Mouse (Mus musculus): ENCODE data around the gene Dusp11.
"Not testable (repeated sequence)": the region's sequence is repeated elsewhere in the genome, so short reads cannot be mapped to it uniquely, and the experiment has no call there.

The Dusp11 gene

DNA sequence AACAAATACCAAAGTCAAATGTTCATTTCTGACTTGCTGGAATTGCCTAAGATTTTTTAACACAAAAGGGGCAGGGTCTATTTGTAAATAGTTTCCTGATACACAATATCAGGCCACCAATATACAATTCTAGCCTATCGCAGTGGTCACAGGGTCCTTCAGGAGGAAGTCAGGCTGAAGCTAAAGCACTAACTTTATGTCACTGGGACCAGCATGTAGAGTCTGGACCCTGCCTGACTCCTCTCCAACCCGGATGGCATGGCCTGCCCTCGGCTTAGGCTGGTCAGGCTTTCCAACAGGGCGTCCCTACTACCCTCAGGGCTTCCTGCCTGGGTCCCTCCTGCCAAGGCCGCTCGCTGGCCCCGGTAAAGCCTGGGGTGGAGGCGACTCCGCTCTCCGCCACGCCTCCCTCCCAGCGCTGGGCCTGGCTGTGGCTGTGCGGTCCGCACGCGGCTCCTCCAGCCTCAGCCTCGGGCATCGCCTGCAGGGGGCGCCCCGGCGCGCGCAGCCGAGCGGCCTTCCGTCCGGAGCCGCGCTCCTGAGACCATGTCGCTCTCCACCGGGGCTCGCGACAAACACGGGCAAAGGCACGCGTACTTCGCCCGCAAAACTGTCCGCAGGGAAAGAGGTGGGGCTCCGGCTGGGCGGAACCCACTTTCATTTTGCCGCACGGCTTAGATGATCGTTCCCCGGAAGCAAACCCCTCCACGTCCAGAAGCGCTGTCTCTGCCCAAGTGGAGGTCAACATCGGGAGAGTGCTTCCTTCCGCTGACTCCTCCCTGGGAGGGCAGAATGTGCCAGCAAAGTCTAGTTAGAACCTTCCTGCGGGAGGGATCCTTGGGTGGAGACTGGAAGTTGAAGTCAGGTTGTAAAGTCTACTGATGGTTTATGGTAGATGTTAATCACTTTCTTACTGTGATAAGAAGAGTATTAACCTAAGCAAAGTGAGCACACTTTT lies 24.7 kb downstream of the Dusp11 start:
- DNase-seq (ENCODE audit: low read depth, low spot score), result peak; percentile 88

DNA sequence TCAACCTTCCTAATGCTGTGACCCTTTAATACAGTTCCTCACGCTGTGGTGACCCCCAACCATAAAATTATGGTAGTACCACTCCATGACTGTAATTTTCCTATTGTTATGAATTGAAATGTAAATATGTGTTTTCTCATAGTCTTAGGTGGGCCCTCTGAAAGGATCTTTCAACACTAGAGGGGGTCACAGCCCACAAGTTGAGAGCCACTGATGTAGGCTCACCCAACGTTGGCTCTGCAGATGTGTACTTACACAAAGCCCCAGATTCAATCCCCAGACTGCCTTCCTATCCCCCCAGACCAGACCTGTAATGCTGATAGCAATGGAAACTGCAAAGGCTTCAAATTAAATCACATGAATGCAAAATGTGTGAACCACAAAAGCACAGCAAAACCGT lies 25.8 kb downstream of the Dusp11 start:
- DNase-seq (ENCODE audit: low read depth, low spot score), result no peak

DNA sequence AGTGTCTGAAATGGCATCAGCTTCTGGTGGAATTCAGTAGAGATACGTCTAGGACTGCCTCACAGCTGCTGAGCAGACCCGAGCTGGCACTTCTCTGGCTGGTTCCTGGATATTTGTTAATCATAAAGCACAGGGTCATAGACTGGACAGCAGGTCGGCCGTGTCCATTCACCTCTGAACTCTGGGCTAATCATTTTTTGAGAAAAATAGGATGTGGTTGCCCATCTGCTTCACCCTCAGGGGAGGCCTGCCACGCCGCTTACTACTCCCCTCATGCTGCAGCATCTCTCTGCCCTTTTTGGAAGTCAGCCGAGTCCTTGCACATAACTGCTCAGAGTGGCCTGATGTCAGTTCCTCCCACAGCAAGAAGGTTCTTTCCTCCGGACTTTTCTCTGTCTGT lies 27.4 kb downstream of the Dusp11 start:
- DNase-seq (ENCODE audit: low read depth, low spot score), result no peak

DNA sequence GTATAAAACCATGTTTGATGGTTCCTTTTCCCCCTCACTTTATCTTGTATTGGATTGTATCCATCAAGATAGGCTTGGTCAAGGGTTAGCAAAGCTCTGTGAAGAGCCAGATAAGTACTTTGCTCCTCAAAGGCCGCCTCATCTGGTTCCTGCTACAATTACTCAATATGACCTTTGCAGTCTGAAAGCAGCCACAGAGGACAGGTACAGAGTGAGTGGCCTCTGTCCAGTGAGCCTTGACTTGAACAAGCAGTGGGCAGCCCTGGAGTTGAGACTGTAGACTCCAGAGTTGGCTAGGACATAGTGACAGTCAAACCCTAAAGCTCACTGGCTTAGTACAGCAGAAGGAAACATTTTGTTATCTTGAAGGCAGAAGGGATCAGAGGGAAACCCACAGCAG lies 32.2 kb downstream of the Dusp11 start:
- no peak for DNase-seq (ENCODE audit: low read depth, low spot score)

DNA sequence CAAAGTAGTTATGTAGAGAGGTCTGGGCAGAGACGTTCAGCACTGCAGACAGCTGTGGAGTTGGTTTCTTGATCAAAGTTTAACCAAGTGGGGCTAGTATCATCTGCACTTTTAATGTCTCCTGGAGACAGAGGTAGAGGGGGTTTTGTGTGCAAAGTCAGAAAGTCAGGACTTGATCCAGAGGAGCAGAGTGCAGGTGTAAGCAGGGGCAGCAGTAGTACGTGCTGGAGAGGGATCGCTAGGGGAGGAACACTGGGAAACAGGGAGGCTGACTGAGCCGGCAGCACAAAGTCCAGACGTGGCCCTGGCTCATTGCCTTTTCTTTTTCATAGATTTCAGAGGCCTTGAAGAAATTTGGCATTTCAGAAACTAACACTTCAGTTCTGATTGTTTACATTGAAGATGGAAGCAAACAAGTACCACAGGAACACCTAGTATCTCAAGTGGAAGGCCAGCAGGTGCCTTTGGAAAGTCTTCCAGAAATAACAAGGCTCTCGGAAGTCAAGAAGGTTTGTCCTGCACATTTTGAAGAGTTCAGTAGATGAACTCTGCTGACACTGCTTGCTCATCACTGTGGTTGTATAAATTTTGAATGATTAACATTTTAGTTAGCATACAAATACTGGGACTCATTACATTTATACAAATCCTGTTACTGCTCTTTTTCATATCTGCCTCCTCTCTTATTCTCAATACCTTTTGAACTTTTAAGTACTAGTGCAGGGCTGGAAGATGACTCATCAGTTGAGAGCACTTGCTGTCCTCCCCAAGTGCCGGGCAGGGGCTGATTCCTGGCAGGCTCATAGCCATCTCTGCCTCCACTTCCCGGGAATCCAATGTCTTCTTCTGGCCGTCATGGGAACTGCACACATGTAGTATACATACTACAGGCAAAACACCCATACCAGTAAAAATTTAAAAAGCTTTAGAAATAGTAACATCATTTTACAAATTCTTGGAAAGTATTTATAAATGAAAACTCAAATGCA lies 33.7 kb downstream of the Dusp11 start:
- no peak for DNase-seq (ENCODE audit: low read depth, low spot score)

DNA sequence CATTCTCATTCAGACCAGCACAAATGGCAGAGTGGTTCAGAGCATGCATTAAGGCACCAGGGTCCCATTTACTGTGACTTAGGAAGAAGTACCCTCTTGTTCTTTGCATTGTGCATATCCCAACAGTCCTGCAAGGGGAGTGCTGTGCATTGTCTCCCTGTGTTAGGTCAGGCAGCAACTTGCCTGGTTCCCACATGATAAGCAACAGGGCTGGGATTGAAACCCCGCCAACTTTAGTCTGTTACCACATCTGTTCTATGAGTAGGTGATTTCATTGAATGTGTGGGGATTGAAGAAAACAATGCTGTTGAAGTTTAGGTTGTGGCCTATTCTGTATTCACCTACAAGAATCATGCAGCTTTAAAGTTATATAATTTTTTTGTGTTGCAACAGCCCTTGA lies 34.8 kb downstream of the Dusp11 start:
- DNase-seq (ENCODE audit: low read depth, low spot score), result no peak

DNA sequence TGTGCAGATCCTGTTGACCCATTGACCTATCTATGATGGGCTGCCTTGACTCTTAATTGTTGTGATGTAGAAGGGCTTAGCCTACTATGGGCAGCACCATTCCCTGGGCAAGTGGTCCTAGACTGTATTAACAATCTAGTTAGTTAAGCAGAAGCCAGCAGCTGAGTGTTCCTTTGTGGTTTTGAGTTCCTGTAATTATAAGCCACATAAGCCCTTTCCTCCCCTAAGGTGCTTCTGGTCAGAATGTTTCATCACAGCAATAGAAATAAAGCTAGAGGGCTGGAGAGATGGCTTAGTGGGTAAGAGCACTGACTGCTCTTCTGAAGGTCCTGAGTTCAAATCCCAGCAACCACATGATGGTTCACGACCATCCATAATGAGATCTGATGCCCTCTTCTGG lies 37.8 kb downstream of the Dusp11 start:
- no peak for DNase-seq (ENCODE audit: low read depth, low spot score)

DNA sequence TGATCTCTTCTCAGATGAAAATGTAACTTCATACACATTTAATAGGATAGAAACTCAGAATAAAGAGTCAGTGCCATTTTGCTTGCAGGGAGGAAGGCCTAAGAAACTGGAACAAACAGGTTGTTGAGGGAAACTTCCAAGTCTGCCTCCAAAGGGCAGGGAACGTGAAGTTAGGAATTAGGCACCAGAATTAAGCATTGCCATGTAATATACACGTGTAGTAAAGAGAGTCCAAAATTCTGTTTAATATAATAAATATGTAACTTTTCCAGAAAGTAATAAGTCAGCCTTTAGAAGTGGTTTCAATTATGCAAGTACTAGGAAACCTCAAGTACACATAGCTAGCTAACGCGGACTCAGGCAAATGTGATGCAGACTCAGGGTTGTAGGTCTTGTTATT lies 42.1 kb downstream of the Dusp11 start:
- no peak for DNase-seq (ENCODE audit: low read depth, low spot score)

DNA sequence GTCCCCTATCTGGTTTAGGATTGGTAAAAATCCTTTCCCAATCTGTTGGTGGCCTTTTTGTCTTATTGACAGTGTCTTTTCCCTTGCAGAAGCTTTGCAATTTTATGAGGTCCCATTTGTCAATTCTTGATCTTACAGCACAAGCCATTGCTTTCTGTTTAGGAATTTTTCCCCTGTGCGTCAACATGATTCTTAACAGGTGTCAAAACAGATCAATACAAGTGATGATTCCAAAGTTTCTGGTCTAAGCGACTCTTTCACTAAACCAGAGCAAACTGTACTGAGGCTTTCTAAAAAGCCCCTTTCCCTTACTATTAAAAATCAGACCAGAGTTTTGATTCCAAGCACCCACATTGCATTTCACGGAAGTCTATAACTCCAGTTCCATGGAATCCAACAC lies 43.1 kb downstream of the Dusp11 start:
- not testable (repeated sequence) for DNase-seq (ENCODE audit: low read depth, low spot score)

DNA sequence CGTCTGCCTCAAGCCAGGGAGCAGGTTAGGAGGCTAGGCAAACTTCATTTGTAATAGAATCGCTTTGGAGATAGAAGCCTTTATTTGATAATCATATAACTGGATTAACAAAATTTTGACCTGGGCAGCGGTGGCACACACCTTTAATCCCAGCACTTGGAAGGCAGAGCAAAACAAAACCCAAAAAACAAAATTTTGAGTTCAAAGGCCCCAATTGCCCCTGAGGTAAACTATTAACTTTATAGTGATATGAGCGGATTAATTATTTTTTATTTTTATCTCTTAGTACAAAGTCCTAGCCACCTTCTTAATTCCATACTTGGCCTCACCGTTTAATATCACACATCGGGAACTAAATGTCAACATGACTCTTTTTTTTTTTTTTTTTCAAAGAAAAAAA lies 44.9 kb downstream of the Dusp11 start:
- no peak for DNase-seq (ENCODE audit: low read depth, low spot score)

DNA sequence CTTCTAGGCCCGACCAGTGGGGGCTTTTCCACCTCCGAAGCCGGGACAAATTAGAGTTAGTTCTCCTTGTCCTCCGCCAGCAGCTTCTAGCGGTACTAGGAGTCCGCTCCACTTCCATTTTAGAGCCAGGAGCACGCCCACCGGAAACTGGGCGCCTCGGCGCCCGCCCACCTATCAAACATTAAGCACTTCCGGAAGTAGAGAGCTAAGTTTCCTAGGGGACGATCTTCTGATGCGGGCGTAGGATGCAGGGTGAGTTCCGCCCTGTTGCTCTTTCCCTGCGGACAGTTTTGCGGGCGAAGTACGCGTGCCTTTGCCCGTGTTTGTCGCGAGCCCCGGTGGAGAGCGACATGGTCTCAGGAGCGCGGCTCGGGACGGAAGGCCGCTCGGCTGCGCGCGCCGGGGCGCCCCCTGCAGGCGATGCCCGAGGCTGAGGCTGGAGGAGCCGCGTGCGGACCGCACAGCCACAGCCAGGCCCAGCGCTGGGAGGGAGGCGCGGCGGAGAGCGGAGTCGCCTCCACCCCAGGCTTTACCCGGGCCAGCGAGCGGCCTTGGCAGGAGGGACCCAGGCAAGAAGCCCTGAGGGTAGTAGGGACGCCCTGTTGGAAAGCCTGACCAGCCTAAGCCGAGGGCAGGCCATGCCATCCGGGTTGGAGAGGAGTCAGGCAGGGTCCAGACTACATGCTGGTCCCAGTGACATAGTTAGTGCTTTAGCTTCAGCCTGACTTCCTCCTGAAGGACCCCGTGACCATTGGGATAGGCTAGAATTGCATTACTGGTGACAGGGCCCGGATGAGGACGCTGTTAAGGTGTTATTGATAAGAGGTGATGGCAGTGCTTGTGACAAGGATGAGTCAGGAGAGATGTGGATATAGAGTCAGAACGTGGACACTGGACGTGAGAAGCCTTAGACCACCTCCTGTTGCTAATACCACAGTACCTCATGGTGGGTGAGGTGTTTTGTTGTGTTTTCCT lies 45.6 kb downstream of the Dusp11 start, which contains the start of gene Nat8f1:
Gene Nat8f1 (minus strand): TSS at position 149 of the 975 bp plus-strand sequence.
- peak; percentile 95 for DNase-seq (ENCODE audit: low read depth, low spot score)

DNA sequence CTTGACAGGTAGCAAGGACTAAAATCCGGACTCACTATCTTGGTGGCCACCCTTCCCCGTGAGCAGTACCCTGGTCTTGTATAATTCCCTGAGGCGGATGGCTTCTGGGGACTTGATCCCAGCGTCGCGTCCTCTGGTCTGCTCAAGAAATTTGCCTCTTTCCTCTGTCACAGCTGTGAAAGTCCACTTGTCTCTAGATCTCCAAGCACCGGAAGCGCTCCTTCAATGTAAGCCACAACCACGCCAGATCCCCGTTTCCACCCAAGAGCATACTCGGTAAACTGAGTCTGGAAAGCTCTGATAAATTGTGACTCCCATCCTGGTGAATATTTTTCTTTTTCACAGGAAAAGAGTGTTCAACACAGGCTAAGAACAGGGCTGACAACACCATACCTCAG lies 46.3 kb downstream of the Dusp11 start:
- DNase-seq (ENCODE audit: low read depth, low spot score), result no peak

DNA sequence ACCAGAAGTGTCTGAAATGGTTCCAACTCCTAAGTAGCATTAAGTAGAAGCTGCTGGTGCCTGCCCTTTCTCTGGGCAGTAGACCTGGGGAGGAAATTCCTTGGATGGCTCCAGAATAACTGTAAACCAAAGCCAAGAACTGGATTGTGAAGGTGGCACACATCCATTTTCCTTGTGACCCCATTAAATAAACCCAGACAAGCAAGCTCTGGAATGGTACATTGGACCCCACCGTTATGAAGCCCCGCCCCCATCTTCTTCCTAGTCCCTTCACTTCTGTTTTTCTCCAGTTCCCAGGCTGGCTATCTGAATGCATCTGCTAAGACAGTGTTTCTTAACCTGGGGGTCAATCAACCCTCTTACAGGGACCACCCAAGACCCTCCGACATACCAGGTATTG lies 49.9 kb downstream of the Dusp11 start, which contains the start of gene Tprkb:
Gene Tprkb (plus strand): TSS at position 279 of the 400 bp plus-strand sequence.
- DNase-seq (ENCODE audit: low read depth, low spot score), result no peak

DNA sequence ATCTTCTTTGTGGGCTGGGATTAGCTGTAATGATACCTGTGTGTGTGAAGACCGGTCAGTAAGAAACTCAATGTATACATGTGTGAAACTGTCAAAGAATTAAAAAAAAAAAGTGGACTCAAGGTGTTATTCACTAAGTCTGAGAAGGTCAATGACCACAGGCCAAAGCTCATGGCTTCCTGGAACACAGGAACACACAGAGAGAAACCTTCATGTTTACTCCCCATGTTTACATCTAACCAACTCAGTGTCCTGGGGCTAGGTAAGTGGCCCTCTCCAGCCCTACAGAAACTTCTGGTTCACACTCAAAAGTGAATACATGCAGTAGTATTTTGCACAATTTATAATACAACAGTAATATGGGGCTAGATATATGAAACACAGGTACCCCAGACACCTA lies 51.8 kb downstream of the Dusp11 start:
- DNase-seq (ENCODE audit: low read depth, low spot score), result no peak

DNA sequence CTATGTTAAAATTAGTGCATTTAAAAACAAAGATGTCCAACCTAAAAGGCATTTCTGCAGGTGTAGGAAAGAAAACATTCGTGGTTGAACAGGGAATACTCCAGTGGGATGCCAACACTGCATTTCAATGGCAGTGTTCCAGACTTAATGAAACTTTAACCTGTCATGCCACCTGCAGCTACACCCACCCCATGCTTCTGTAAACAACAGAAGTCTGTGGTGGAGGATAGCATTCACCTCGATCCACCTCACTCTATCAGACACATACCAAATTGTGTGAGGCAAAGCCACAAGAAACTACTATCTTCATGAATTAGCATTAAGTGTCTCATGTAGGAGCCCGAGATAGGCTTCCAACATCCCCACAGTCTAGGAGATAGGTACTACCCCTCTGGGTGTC lies 53.1 kb downstream of the Dusp11 start:
- no peak for DNase-seq (ENCODE audit: low read depth, low spot score)

DNA sequence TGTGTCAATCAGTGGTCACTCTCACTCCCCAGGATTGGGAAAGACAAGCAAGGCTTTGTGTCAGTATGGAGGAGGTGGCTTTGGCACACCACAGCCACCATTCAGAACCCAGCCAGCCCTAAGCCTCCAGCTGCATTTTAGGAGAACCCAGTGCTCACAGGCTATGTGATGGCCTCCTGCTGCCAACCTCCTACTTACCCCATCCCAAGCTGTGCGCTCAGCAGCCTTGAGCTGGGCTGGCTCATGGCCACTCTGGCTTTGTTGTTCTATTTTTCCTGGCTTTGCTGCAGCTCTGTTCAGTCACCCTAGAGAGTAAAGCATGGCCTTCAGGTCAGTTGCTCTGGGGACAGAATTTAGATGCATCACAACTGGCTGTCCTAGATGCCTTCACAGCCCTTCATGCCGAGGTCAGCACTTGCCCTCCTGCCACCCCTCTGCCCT lies 54.5 kb downstream of the Dusp11 start:
- DNase-seq (ENCODE audit: low read depth, low spot score), result not testable (repeated sequence)

DNA sequence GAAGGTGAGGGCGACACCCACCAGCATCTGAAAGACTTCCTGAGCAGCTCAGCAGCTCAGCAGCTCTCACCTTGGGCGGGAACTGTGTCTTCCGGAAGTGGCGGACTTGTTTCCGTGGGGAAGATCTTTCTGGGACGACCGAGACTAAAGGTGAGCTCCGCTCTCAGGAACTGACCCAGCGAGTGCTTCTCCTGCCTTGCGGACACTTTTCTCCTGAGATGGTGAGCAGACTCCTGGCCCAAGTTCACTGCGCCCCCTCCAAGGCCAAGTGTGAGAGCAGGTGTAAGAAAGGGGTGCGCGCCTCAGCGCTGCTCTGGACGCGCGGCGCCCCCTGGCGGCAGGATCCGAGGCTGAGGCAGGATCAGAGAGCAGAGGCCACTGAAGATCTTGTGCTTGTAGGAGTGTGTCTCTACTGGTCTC lies 56.8 kb downstream of the Dusp11 start, which contains the start of gene Nat8f4:
Gene Nat8f4 (minus strand): TSS at position 243 of the 420 bp plus-strand sequence.
- DNase-seq (ENCODE audit: low read depth, low spot score), result peak; percentile 77

DNA sequence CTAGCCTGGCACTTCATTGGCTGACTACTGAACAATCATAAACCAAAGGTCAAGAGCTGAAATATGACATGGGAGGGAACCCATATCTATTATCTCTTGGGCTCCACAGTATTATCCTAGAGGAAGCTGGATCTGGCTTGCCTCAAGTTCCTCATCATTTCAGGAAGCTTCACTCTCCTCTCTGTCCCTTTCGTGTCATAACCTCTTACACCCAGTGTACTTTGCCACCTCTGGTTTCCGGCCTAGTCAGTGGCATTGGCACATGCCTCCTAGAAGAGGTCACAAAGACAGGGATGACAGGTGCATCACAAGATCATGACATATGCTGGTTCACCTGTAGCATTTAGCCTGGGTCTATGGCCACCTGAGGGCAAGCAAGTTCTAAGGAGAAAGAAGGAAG lies 59.2 kb downstream of the Dusp11 start:
- no peak for DNase-seq (ENCODE audit: low read depth, low spot score)

DNA sequence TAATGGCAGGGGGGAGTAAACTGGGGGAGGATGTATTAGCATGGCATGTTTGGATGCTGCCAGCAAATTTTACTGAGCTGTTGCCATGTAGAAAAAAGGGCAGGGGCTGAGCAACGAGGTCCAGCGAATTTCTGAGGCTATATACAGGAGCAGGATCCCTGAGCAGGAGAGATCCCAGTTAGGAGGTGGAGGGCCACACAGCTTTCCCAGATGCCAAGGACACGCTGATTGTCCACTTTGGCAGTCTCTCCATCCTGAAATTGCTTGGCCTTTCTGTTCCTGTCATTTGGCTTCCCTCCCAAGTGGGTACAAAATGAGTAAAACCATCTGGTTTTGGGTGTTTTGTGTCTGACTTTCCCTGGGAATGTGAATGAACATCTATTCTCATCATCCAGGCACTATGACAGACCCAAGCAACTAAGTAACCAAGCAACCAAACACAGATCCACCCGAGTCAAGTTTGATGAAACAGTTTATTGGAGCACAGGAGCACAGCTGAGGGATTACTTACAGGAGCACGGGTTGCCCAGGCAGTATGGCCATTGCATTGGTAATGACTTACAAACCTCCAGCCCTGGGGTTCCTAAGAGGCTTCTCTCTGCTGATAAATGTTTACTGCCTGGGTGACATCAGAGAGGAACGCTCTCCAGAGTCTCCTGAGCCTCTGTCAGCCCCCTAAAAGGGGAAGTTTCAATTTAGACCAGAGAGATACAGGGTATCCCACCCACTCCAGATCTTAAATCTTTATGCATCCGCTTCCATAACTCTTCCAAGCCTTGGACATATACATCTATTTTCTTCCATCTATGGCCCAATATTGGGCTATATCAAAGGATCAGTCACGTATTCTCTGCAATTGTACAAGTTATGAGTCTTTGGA lies 62.6 kb downstream of the Dusp11 start:
- not testable (repeated sequence) for DNase-seq (ENCODE audit: low read depth, low spot score)

Data from R1 (cell line).